Mouse (Mus musculus) ES-Bruce4 (cell line): ENCODE measurements around the gene Tmem50b. TPM values are rescaled to one million over a fixed set of nuclear protein-coding genes. Genes with fewer than 3 reads are reported as not detected.
A peak's percentile ranks its signal among the peaks of the same experiment; 100 is the strongest.

Experiments
- H3K27ac ChIP-seq: 2 replicates; pipeline ENCODE4 v1.5.1; 2012; ENCODE audit warnings: low read length, inconsistent platforms; ENCODE audit not compliant: insufficient read depth
- H3K27me3 ChIP-seq: 2 replicates; pipeline ENCODE4 v1.6.1; 2012; ENCODE audit warnings: mild to moderate bottlenecking, low read length, inconsistent platforms; ENCODE audit not compliant: control insufficient read depth, poor library complexity, insufficient read depth, severe bottlenecking
- H3K36me3 ChIP-seq: 2 replicates; pipeline ENCODE4 v1.6.1; 2012; ENCODE audit warnings: inconsistent platforms, mild to moderate bottlenecking, low read length, moderate library complexity; ENCODE audit not compliant: control insufficient read depth, poor library complexity, insufficient read depth, severe bottlenecking
- H3K4me1 ChIP-seq: one replicate; pipeline ENCODE4 v1.8.1; 2011; ENCODE audit warnings: low read length; ENCODE audit not compliant: control insufficient read depth, insufficient read depth
- H3K4me3 ChIP-seq: 2 replicates; pipeline ENCODE4 v1.5.1; 2011; ENCODE audit warnings: low read depth, mild to moderate bottlenecking, low read length
- H3K9ac ChIP-seq: 2 replicates; pipeline ENCODE4 v1.6.1; 2012; ENCODE audit warnings: low read depth, mild to moderate bottlenecking, inconsistent platforms; ENCODE audit not compliant: poor library complexity, severe bottlenecking
- H3K9me3 ChIP-seq: replicated peaks from 2 replicates; pipeline ENCODE4 v1.6.1; 2012; ENCODE audit warnings: mild to moderate bottlenecking, low read length, inconsistent platforms; ENCODE audit not compliant: control insufficient read depth, poor library complexity, insufficient read depth, severe bottlenecking
- CTCF ChIP-seq: IDR thresholded peaks from one replicate; pipeline ENCODE4 v1.8.1; 2011; ENCODE audit warnings: low read depth, low read length
- EP300 ChIP-seq: IDR thresholded peaks from 2 replicates; pipeline ENCODE4 v1.6.1; 2011; ENCODE audit warnings: low read depth, low read length; ENCODE audit not compliant: insufficient read depth
- POLR2A ChIP-seq: IDR thresholded peaks from one replicate; pipeline ENCODE4 v1.8.1; 2011; ENCODE audit warnings: low read length; ENCODE audit not compliant: insufficient read depth
- polyA plus RNA-seq: library from polyadenylated mRNA; stranded (reverse); fragments of >200 nt; gene quantifications from 2 replicates; pipeline ENCODE4 v1.2.4, GENCODE M21; 2011; ENCODE audit warnings: low read depth; ENCODE audit not compliant: missing spikeins, insufficient read depth, insufficient read length

The Tmem50b gene
- polyA plus RNA-seq, 1 experiment = 30.9 TPM

DNA sequence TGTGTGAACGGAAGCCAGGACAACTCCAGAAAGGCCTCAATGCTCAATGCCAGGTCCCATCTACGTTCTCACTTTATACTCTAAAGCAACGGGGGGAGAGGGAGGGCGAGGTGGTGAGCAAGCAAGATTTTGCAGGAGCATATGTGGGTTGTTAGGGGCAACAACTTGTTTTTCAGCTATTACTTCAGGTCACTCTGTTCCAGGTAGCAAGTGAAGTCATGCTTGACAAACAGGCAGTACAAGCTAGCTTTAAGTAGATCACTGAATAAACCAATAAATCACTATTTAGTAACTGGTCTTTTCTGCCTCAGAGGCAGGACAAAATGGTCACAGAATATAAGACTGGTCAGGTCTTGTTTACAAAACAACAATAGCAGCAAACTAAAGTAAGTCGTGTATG is 12.0 kb downstream of the Tmem50b start:
- Histone ChIP-seq H3K27me3 (no peaks in the 10 kb centered on the region), H3K9me3 (no peaks in the 10 kb centered on the region), H3K27ac (no peak overlapping the region)

DNA sequence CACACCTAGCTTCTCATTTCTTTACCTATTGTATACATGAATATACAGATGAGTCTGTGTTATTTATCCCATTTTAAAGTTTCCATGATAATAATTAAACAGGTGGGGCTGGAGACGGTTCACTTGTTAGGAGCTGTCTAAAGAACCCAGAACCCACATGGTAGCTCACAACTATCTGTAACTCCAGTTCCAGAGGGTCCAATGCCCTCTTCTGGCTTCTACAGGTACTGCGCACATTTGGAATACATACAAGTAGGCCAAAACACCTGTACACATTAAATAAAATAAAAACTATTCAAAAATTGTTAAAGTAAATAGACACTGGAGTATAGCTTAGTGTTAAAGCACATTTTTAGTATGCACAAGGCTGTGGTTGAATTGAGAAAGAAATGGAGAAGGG is 15.3 kb downstream of the Tmem50b start:
- Histone ChIP-seq H3K4me1 (no peaks in the 10 kb centered on the region), H3K9ac (no peak overlapping the region), H3K27me3 (no peaks in the 10 kb centered on the region), H3K36me3 (peaks cover 8% of the 10 kb centered on the region; the same call in 1 of the 2 replicates), H3K4me3 (no peak overlapping the region), H3K27ac (no peak overlapping the region), H3K9me3 (no peaks in the 10 kb centered on the region)
- TF ChIP-seq CTCF (peak; percentile 12), EP300 (no peak)

More for the DNA sequence above, 12.0 kb downstream of the Tmem50b start:
- Histone ChIP-seq H3K4me3 (no peak overlapping the region), H3K9ac (no peak overlapping the region), H3K4me1 (no peaks in the 10 kb centered on the region), H3K36me3 (peaks cover 8% of the 10 kb centered on the region; the same call in 1 of the 2 replicates)
- TF ChIP-seq POLR2A (no peak), CTCF (no peak), EP300 (no peak)

DNA sequence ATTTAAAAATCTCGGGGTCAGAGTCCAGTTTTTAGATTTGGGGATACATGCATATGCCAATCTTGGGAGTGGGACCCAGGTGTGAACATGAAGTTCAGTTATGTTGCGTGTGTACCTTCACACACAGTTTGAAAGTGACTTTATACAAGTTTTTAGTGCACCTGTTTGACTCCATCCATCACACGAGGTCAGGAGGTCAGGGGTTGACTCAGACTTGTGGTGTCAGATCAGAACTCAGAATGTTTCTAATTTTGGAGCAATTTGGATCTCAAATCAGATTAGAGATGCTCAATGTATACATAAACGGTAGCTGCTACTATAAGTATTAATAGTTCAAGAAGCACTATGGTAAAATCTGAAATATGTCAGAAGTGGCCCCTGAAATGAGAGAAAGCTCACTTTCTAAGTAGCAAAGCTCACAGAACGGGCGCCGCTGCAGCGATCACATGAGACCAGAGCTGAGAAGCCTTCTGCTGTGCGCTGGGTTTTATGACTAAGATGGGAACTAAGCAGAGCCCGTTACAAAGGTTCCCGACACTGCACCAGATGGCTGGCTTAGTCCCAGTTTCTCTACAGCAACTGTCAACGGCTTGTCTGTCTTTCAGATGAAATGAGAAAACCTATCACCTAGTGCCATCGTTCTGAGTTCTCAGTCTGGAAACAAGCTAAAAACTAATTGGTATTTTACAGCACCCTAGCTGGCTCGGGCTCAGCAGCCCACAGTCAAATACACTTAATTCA is 18.4 kb downstream of the Tmem50b start:
- Histone ChIP-seq H3K36me3 (0 out of 2 replicates have a peak, but pooled peaks cover 5% of the 10 kb centered on the region), H3K9ac (no peak overlapping the region), H3K9me3 (no peaks in the 10 kb centered on the region), H3K27ac (no peak overlapping the region), H3K27me3 (no peaks in the 10 kb centered on the region), H3K4me3 (no peak overlapping the region), H3K4me1 (no peaks in the 10 kb centered on the region)
- no peak for TF ChIP-seq EP300
- no peak for TF ChIP-seq POLR2A
- no peak for TF ChIP-seq CTCF

DNA sequence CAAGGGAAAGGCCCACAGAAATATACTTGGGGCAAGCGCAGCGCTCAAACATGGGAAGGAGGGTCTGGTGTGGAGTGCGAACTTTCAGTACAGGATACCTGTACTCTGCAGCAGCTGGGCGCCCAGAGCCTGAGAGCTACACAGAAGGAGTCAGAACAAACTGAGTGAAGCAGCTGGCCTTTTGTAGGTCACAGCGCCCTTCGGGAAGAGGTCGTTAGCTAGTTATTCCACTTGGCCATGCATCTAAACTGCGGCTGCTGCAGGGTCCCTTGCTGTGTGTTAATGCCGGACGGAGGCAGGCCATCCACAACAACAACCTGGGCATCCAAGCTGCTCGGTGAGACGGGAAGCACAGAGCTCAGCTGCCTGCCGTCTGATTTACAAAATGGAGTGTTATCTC is 22.4 kb downstream of the Tmem50b start:
- H3K9ac ChIP-seq = no peak overlapping the region
- no peak overlapping the region for H3K4me3 ChIP-seq
- no peaks in the 10 kb centered on the region for H3K9me3 ChIP-seq
- H3K27ac ChIP-seq = no peak overlapping the region
- H3K27me3 ChIP-seq = no peaks in the 10 kb centered on the region
- no peaks in the 10 kb centered on the region for H3K4me1 ChIP-seq
- H3K36me3 ChIP-seq = no peaks in the 10 kb centered on the region
- TF ChIP-seq EP300 = no peak

DNA sequence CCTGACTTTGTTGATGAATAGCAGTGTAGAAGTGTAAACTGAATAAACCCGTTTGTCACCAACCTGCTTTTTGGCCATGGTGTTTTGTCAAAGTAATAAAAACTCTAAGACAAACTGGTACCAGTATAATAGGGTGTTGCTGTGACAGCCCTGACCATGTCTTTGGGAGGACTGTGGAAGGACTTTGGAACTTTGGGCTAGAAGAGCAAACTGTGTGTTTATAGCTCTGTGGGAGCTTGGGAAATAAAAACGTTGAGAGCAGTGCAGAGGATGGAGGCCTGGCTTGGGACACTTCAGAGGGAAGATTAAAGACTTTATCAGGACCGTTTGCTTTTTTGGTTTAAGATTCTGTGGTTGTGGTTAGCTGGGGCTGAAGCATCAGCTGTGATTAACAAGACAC is 26.5 kb downstream of the Tmem50b start:
- Histone ChIP-seq H3K27ac (no peak overlapping the region), H3K27me3 (no peaks in the 10 kb centered on the region), H3K9me3 (no peaks in the 10 kb centered on the region), H3K36me3 (no peaks in the 10 kb centered on the region), H3K4me1 (no peaks in the 10 kb centered on the region), H3K4me3 (no peak overlapping the region), H3K9ac (no peak overlapping the region)
- TF ChIP-seq POLR2A = no peak
- no peak for TF ChIP-seq CTCF
- no peak for TF ChIP-seq EP300

DNA sequence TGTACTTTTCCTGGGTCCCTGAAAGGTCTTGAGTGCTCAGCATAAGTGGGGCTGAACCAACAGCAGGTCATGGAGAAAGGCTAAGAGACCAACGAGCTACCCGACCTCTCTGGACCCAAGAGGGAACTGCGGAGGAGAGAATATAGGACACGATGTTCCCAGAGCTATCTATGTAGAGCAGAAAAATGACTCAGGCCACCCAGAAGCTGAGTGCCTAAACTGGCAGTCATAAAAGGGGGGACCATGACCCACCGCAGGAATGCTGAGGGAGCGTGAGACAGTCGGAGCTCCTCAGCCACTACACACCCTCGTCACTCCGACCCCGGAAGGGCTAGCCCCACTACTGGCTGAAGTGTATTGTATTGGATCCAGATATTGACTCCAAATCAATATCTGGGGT is 28.6 kb downstream of the Tmem50b start:
- Histone ChIP-seq H3K4me3 (no peak overlapping the region), H3K9ac (no peak overlapping the region), H3K9me3 (0 out of 2 replicates have a peak, but pooled peaks cover 3% of the 10 kb centered on the region), H3K27ac (no peak overlapping the region), H3K27me3 (no peaks in the 10 kb centered on the region), H3K4me1 (peaks cover 1% of the 10 kb centered on the region), H3K36me3 (no peaks in the 10 kb centered on the region)
- TF ChIP-seq CTCF (no peak), POLR2A (no peak), EP300 (no peak)
